Mouse (Mus musculus) large intestine, adult 2 months (tissue): ENCODE measurements around the gene Cdh13. TPM values are rescaled to one million over a fixed set of nuclear protein-coding genes. Genes with fewer than 3 reads are reported as not detected.

ENCODE experiments used
- DNase-seq: peaks from one replicate; pipeline ENCODE4 v3.0.0-alpha.2; 2012; ENCODE audit warnings: low read depth, low spot score
- WGBS: fragments of 180-500 bp; shearing (Covaris S2); methylation state at CpG from one replicate; pipeline ENCODE4 v1.1.7; 2018; 5-methylcytosine and 5-hydroxymethylcytosine counted together
- polyA plus RNA-seq: library from polyadenylated mRNA; depleted of rRNA; stranded (reverse); fragments of >200 nt; gene quantifications from 2 replicates; pipeline ENCODE4 v1.2.3, GENCODE M21; 2012

Cdh13 gene
- polyA plus RNA-seq, 1 experiment: 3.6 TPM

DNA sequence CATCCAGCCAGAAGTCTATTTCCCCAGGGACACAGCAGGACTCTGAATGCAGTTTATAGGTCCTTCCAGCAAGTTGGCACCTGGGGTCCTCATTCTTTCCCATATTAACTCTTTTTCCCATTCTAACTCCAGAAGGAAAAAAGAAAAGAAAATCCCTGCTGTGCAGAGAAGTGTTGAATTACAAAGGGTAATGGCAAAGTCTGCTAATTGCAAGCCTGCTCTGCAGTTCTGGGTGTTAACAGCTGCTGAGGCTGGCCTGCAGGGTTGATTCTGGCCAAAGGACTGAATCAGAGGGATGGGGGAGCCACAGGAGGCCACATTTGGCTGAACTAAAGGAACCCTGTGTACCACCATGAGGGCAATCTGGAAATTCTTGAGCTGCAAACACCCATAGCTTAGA is 562.2 kb downstream of the Cdh13 start:
- DNase-seq: no peak

DNA sequence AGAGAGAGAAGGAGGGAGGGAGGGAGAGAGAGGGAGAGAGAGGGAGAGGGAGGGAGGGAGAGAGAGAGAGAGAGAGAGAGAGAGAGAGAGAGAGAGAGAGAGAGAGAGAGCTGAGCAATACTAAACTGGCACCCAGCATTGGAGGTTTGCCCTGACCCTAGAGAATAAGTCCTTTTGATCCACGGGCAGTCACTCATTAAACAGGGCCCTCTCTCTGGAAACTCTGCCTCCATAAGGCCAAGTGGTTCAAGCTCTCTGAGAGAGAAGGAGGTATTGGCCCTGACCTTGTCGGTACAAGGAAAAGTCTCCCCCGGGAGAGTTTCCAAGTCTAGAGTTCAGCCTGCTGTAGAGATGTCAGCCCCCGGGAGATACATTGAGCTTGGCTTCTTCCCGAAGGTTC is 564.5 kb downstream of the Cdh13 start:
- WGBS: 41% methylated on average over 5 of the region's 5 CpGs
- DNase-seq: no peak

DNA sequence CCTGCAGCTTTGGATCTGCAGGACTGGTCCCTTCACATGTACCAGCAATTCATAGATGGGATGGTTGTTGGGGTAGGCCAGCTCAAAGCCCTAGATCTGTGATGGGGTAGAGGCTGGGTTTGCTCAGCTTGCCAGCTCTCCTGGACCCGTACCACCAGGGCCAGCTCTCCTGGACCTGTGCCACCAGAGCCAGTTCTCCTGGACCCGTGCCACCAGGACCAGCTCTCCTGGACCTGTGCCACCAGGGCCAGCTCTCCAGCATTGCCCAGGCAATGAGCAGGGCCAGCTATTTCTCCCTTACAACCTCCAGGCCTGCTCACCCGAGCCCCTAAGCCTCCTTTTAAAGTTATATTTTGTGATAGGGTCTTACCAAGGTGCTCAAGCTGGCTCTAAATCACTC is 566.0 kb downstream of the Cdh13 start:
- DNase-seq: no peak
- 62% methylated on average over 3 of the region's 3 CpGs for WGBS

DNA sequence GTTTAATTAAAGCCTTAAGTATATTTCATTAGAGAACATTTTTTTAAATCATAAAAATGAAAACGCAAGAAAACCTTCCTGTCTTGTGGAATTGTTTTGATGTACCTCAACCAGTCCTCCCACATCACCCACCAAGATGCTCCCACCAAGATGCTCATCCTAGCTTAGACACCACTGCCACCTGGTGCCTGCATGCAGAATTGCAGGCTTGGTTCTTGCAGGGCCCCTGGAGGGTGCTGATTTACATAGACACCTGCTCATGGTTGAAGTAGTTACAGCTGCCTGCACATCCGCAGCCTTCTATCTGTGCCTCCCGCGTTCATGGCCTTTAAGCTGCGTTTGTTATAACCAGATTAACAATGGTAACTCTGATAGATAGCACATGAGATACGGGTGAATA is 566.8 kb downstream of the Cdh13 start:
- WGBS: 33% methylated on average over 6 of the region's 6 CpGs
- no peak for DNase-seq

DNA sequence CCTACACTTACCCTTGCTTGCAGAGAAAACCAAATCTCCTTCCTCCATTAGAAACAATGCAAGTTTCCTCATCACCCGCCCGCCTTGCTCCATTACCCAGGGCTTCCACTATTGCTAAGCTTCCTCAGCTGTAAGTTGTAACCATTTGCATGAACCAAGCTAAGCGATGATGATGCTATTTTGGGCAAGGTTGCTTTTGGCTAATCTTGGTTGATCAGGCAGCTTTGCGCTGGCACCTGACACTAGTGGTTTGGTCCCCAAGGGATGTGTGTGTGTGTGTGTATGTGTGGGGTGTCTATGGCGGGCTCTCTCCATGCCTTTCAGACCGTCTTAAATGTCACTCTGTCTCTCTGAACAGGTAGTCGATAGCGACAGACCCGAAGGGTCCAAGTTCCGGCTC is 567.8 kb downstream of the Cdh13 start:
- WGBS: 89% methylated on average over 10 of the region's 10 CpGs
- no peak for DNase-seq

DNA sequence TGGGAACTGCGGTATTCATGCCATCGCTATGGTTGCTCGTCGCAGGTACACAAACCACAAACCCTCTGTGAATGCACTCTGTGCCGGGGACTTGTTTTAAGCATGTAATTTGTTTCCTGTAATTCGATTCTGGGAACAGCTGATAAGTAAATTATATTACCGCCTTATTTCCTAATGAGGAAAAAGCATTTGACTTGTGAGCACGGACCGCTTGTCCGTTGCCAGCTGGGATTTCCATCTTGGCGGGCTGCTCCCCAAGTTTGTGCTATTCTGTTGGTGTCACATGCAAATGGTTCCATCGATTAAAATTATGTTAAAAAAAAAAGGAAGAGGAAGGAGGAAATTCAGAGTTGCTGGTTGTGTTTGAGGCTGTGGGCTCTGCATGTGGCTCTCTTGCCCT is 569.3 kb downstream of the Cdh13 start:
- DNase-seq: no peak
- WGBS: 85% methylated on average over 12 of the region's 12 CpGs

DNA sequence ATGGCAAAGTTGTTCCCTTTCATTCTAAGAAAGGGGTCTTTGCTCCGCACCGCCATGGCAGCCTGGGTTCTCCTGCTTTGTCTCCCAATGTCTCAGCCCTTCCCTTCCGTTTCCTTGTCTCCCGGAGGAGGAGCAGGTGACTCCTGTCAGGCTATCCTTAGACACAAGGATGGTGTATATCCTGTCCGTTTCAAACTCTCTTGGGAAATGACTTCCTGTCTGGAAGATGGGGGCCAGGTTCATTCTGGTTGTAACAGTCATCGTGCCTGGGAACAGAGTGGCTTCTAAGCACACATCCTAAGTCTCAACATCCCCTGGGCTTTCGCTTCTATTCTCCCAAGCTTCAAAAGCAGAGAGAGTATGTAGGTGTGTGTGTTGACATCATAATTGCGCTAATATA is 571.1 kb downstream of the Cdh13 start:
- WGBS: 74% methylated on average over 8 of the region's 8 CpGs
- no peak for DNase-seq

DNA sequence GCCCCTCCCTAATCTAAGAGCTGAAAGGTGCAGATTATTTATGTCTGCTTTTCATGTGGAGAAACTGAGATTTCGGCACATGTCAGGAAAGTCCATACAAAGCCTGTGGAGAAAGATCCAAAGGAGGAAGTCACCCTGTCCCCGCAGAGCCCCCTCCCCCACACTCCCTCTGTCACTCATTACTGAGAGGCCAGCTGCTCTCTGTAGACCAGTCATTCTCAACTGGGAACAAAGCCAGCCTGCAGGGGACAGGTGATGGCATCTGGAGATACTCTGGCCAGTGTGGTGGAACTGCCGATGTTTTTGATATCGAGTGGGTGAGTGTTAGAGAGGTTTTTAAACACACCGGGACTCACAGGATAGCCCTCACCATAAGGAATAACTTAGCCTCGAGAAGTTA is 582.8 kb downstream of the Cdh13 start:
- DNase-seq: no peak
- 72% methylated on average over 6 of the region's 6 CpGs for WGBS

DNA sequence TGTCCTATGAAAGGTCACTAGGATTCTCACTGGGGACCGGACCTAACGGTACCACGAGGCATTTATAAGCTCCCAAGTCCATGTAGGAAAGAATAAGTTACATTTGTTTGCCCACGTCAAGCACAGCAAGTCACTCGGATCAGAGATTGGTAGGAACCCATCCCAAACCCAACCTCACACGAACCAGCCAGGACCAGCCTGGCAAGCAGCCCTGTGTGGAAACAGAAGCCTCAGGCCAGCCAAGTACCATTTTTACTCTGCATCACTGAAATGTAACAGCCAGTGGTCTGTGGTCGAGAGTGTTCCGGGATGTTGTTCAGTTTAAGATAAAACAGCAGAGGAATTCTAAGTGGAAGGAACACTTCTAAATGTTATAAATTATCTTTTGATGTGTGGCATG is 587.2 kb downstream of the Cdh13 start:
- DNase-seq: no peak
- 73% methylated on average over 8 of the region's 8 CpGs for WGBS

DNA sequence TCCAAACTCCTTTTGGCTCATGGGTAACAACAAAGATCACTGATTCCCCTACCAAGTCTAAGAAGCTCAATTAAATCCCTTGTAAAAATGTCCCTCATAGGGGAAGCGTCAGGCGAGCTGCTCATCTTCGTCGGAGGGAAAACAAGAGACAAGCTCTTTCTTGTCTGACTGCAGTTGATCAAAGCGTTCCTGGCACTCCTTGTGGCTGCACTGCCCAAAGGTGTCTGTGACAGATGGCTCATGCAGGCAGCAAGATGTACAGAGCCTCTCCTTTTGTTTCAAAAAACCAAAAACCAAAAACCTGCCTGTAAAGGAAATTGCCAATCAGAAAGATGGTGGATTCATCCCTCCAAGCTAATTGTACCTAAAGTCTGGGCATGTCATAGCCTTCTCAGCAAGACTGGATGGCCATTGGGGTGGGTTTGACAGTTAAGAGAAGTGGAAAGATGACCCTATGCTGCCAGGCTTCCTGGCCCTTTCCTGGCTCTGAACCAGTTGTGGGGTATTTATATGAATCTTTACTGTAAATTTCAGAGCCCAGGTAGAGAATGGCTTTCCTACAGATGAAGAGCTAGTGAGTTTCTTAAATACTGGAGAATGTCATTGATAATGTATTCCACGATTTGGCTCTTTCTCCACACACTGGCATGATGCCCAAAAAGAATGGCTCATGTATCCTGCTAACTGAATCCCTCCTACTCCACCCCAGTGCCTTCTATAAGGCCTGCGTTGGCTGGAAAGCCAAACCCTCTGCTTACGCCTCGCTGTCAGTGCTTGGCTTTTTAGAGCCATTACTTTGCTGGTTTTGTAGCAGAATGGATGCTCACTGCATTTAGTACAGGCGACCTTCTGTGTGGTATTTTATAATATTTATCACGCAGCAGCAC is 596.6 kb downstream of the Cdh13 start:
- WGBS: 77% methylated on average over 11 of the region's 11 CpGs
- no peak for DNase-seq

DNA sequence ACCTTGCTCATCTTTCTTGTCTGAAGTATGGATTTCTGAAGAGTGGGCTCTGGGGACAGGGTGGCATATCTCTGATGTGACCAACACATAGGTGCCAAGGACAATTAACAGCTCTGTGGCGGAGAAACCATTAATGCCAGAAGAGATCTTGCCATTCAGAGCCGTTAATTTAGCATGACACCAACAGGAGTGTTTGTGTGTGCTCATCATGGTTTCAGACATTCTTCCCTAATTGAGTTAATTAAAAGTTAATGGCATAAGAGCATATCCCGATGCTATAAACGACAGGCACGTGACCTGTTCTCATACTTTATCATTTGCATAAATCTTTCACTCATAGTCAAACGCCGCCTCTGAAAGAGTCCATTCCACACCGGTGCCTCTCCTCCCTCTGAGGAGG is 600.8 kb downstream of the Cdh13 start:
- WGBS: 69% methylated on average over 8 of the region's 8 CpGs
- DNase-seq: no peak

DNA sequence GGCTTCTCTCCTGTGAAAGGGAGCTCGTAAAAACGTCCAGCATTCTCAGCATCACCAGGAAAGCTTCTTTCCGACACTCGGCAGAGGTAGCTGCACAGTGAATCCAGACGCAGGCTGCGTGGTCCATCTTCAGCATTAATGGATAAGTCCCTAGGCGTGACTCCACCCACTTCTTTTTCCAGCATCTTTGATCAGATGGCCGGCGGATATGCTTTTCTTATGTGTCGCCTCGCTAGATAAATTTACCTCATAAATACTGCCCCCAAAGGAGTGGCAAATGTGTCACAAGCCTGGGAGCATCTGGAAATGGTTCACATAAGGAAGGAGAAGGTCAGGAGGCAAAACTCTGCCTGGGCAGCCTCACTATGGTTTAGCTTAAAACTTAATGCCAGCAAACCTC is 601.5 kb downstream of the Cdh13 start:
- WGBS: 61% methylated on average over 11 of the region's 11 CpGs
- no peak for DNase-seq

DNA sequence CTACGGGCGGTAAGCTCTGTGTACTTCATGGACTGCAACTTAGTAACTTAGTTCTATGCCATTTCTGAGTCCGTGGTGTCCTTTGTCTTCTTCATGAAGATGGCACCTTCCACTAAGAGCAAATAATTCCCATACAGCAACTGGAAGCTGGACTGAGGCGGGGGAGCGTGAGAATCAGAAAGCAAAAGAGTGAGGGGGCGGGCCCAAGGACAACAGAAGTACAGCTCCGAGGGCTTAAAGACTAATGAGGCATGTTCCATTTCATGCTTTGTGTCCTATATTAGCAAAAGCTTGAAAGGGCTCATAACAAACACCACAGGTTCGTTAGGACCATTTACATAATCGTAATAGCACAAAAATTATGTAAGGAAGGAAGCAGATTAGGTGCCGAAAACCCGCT is 618.9 kb downstream of the Cdh13 start:
- WGBS: 88% methylated on average over 11 of the region's 11 CpGs
- no peak for DNase-seq

DNA sequence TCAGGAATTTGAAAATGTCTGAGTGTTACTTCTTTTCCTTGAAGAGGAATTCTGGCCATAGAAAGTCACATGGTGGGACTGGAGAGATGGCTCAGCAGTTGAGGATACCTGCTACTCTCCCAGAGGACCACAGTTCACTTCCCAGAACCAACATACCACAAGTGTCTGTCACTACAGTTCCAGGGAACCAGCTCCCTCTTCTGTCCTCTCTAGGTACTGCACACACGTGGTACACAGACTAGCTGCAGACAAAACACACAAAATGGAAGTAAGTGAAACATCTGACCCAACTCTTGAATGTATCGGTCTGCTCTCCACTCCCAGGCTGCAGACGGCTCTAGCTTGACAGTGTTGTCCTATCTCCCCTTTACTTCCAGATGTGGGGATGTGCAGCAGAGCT is 633.0 kb downstream of the Cdh13 start:
- DNase-seq: no peak
- 89% methylated on average over 3 of the region's 3 CpGs for WGBS

DNA sequence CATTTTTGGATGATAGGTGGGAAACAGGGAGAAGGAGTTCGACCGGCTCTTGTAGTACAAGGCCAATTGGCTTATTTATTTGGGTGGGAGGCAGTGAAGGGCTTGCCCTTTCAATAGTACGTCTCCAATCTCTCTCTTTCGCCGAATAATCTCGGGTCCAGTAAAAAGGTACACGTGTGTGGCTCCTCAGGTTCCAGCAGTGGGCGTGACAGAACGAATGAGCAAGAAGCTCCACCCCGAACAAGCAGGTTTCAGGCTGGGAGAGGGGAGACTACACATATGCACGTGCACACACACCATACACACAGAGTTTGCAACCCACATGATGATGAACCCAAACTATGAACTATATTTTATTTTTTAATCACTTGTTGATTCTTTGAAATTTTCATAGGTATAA is 653.9 kb downstream of the Cdh13 start:
- no peak for DNase-seq
- WGBS: 19% methylated on average over 11 of the region's 11 CpGs

DNA sequence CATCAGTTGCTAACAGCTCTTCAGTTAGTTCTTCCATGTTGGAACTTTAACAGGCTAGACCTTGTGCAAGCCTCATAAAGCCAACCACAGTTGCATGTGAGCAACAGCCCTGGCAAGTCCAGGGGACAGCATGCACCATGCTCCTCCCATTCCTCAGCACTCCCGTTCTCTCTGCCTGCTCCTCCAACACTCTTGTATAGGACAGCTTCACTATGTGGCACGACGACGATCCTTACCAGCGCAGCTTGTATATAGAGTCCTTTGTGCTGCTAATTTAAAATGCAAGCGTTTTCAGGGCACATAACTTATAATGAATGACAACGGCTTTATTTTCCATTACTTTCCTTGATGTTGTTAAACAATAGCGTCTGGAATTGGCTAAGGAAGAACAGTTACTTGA is 654.5 kb downstream of the Cdh13 start:
- no peak for DNase-seq
- WGBS: 50% methylated on average over 8 of the region's 8 CpGs

DNA sequence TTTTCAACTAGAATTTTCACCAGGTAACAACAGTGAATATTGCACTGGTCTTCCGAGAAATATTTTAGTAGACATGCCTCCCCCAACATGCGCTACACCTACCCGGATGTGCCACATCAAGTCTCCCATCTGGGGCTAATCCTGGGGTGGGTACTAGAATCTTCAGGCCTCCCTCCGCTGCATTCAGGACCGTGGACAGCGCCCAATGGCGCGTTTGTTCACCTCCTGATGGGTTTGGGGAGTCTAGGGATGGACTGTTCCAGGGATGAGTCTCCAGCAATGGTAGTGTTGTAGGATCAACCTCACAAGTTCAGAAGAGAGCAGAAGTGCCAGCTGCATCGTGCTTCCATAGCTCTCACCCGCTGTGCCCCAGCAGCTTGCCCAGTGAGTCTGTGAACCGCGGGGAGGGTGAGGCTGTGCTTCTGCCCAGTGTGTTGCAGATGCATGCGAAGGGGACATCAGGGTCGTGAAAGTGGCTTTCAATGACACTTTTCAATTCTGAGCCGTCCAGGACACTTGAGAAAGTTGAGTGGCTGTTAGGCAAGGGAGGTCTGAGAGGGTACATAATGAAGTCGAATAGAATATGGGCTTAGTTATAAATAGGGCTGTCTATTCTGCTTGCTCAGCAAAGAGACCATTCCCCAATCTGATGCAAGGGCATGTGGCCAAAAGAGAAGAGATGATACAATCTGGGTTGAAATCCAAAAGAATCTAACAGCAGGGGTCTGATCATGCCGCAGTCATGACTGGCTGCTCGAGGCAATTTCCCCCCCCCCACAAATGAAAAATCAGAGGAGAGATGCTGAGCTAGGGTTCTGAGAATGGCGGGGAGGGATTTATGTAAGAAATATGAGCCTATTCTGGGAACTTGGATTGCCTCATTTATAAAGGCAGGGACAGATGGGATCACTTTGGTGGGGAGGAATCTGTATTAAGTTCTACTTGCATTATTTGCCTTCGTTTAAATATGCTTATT is 668.5 kb downstream of the Cdh13 start:
- DNase-seq: no peak
- 64% methylated on average over 20 of the region's 20 CpGs for WGBS

DNA sequence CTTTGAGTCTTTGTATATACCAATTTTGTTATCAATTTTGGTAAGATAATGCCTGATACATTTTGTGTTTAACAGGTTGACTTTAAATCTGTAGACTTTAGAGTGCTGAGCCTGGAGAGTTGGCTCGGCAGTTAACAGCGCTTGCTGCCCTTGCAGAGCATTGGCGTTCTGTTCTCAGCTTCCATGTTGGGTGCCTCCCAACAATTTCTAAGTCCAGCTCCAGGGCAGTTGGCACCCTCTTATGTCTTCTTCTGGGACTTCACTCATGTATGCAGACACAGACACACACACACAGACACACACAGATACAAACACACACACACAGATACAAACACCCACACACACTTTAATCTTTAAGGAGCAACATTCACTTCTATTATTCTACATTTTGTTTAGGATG is 672.6 kb downstream of the Cdh13 start:
- DNase-seq: no peak
- 87% methylated on average over 3 of the region's 3 CpGs for WGBS

DNA sequence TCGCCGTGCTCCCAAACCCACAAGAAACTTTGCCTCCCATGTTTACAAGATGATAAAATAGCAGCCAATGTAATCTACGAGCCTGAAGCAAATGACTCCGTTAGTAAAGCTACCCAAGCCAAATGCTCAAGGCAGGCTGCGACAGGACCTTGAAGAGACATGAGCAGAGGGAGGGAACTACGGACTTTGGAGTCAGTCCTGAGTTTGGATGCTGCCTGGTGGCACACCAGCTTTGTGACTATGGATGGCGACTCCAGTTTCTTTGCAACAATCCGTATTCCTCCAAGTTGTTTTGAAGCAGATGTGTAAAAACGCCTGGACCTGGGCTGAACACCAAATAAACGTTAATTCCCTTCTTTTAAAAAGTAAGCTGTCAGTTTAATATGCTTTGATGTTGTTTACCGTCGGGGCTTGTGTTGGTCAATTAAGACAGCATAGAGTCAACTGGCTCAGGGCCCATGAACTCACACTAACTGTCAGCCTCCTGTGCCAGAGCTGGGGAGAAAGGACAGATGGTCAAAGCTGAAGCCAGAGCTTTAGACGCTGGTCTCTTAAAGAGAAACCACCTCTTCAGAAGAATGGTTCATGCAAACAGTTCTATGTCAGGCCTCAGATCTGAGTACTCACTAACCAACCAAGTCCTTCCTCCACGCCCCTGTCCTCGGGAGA is 678.5 kb downstream of the Cdh13 start:
- DNase-seq: no peak
- WGBS: 57% methylated on average over 15 of the region's 15 CpGs

DNA sequence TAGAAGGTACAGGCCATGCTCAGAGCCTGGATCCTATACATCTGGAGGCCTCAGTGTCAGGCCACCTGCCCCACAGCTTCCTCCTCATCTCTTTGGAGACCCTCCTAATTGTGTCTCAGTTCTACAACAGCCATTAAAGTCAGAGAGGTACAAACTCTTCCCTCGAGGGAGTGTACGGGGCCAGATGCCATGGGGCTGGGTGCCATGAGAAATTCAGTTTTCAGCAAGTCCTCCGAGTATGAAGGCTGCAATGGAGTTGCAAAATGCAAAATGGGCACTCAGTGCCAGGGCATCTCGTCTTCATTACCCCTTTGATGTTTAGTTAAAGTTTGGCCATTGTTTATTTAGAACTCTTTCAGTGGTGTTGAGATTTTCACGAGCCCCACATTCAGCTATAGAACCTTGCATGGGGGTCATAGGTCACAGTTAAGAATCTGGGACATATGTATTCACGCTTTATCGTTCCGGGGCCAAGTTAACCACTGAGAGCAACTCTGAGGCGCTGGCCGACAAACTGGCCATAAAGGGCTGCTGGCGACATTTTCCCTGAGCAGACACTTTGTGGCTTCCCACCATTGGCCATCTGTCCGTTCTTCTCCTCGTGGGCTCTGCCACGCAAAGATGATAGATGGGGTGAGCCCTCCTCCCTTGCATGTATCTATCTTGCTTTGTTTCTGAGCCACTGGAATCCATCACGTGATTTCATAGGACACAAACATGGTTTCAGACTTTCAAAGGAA is 681.7 kb downstream of the Cdh13 start:
- DNase-seq: no peak
- 75% methylated on average over 15 of the region's 15 CpGs for WGBS
